Mouse (Mus musculus) neural tube, embryonic 10.5 days (tissue): Measurements from ENCODE around the gene Nono.

Experiments
- DNase-seq: peaks from one replicate; pipeline ENCODE4 v3.0.0-alpha.2; 2017; ENCODE audit warnings: low spot score; ENCODE audit errors: extremely low spot score

Gene Nono

GRCm38 (mm10) chrX:101481604-101482350 lies 52.7 kb downstream of the Nono start:
- DNase-seq, result no peak

GRCm38 (mm10) chrX:101486487-101487152 lies 57.5 kb downstream of the Nono start:
- peak; percentile 27 for DNase-seq
